Mouse (Mus musculus) adrenal gland, adult 2 months (tissue): ENCODE measurements around the gene Aqp5. TPM values are rescaled to one million over a fixed set of nuclear protein-coding genes. Genes with fewer than 3 reads are reported as not detected.
A peak's percentile ranks its signal among the peaks of the same experiment; 100 is the strongest.

Experiments used
- DNase-seq: peaks from one replicate; pipeline ENCODE4 v3.0.0; 2021
- long read RNA-seq: library from polyadenylated mRNA; stranded (forward); transcript quantifications from one replicate; pipeline ENCODE4 v2.0.0, GENCODE M21; 2021
- polyA plus RNA-seq: library from polyadenylated mRNA; depleted of rRNA; stranded (reverse); fragments of >200 nt; gene quantifications from 2 replicates; pipeline ENCODE4 v1.2.3, GENCODE M21; 2012; rRNA removed
- total RNA-seq, 2 experiments: library from RNA; stranded (reverse); gene quantifications; 2 replicates each; pipeline ENCODE4 v1.2.3; 2021

Aqp5 gene
- total RNA-seq, result 1 to 10 TPM; 1.1 to 3.4 TPM
- polyA plus RNA-seq, result 0.86 and 1.6 TPM in 2 replicates
- long read RNA-seq, partial matches to known transcripts, result 0 of 2 reads
- long read RNA-seq, other reads (novel, unspliced or antisense), result 0 of 2 reads

GRCm38 (mm10) chr15:99590429-99591084 is at the start of gene Aqp5:
TSS of gene Aqp5 (plus strand) at chr15:99590782.
- peak; percentile 29 for DNase-seq

GRCm38 (mm10) chr15:99544047-99544446 is 46.5 kb upstream of the Aqp5 start:
- no peak for DNase-seq

- DNase-seq, result no peak
Observed at GRCm38 (mm10) chr15:99546596-99546995, 44.0 kb upstream of the Aqp5 start.

GRCm38 (mm10) chr15:99547732-99548131 is 42.9 kb upstream of the Aqp5 start:
- no peak for DNase-seq

GRCm38 (mm10) chr15:99549901-99550300 is 40.7 kb upstream of the Aqp5 start:
- no peak for DNase-seq

- DNase-seq, result no peak
Observed at GRCm38 (mm10) chr15:99553767-99554166, 36.8 kb upstream of the Aqp5 start.

GRCm38 (mm10) chr15:99558947-99559346 is 31.6 kb upstream of the Aqp5 start:
- DNase-seq, result no peak

GRCm38 (mm10) chr15:99560246-99560645 is 30.3 kb upstream of the Aqp5 start:
- DNase-seq, result no peak

GRCm38 (mm10) chr15:99567371-99567770 is 23.2 kb upstream of the Aqp5 start:
- no peak for DNase-seq

- no peak for DNase-seq
Observed at GRCm38 (mm10) chr15:99568682-99569081, 21.9 kb upstream of the Aqp5 start.

GRCm38 (mm10) chr15:99569123-99569522 is 21.5 kb upstream of the Aqp5 start:
- DNase-seq, result no peak

GRCm38 (mm10) chr15:99578802-99579485 is 11.6 kb upstream of the Aqp5 start, which contains the start of gene Aqp2:
TSS of gene Aqp2 (plus strand) at chr15:99579055.
- DNase-seq, result peak; percentile 35

- DNase-seq, result peak; percentile 47
Observed at GRCm38 (mm10) chr15:99583463-99584344, 6.9 kb upstream of the Aqp5 start.

GRCm38 (mm10) chr15:99584407-99585202 is 6.0 kb upstream of the Aqp5 start:
- peak; percentile 15 for DNase-seq

GRCm38 (mm10) chr15:99585741-99586140 is 4.8 kb upstream of the Aqp5 start:
- peak; percentile 74 for DNase-seq

- DNase-seq, result no peak
Observed at GRCm38 (mm10) chr15:99586525-99586924, 4.1 kb upstream of the Aqp5 start.

GRCm38 (mm10) chr15:99589237-99589636 is 1.3 kb upstream of the Aqp5 start:
- no peak for DNase-seq

GRCm38 (mm10) chr15:99589704-99590103 is 878 bp upstream of the Aqp5 start:
- no peak for DNase-seq

GRCm38 (mm10) chr15:99592177-99592576 is 1.6 kb downstream of the Aqp5 start:
- DNase-seq, result peak; percentile 73

GRCm38 (mm10) chr15:99592877-99593276 is 2.3 kb downstream of the Aqp5 start:
- no peak for DNase-seq

- DNase-seq, result no peak
Observed at GRCm38 (mm10) chr15:99594951-99595350, 4.4 kb downstream of the Aqp5 start.
